Mouse (Mus musculus) neural tube, embryonic 12.5 days (tissue): ENCODE measurements around the gene Tas2r116. TPM values are rescaled to one million over a fixed set of nuclear protein-coding genes. Genes with fewer than 3 reads are reported as not detected.

Source experiments
- ATAC-seq: fragments of 200-750 bp; cut with Nextera tagmentation; 2 replicates; pipeline ENCODE4 v1.8.0; 2017; ENCODE audit warnings: low read depth, mild to moderate bottlenecking, moderate TSS enrichment, moderate library complexity; ENCODE audit not compliant: low FRiP score
- H3K27ac ChIP-seq: fragments of 300-500 bp; sonication (generic); 2 replicates; pipeline ENCODE4 v1.5.1; 2016
- H3K27me3 ChIP-seq: fragments of 300-500 bp; sonication (generic); replicated peaks from 2 replicates; pipeline ENCODE4 v1.6.1; 2016; ENCODE audit warnings: mild to moderate bottlenecking
- H3K36me3 ChIP-seq: fragments of 300-500 bp; sonication (generic); 2 replicates; pipeline ENCODE4 v1.6.1; 2016; ENCODE audit warnings: mild to moderate bottlenecking
- H3K4me1 ChIP-seq: fragments of 300-500 bp; sonication (generic); 2 replicates; pipeline ENCODE4 v1.6.1; 2016
- H3K4me2 ChIP-seq: fragments of 300-500 bp; sonication (generic); replicated peaks from 2 replicates; pipeline ENCODE4 v1.6.1; 2016; ENCODE audit warnings: mild to moderate bottlenecking
- H3K4me3 ChIP-seq: fragments of 300-500 bp; sonication (generic); 2 replicates; pipeline ENCODE4 v1.5.1; 2016
- H3K9ac ChIP-seq: fragments of 300-500 bp; sonication (generic); 2 replicates; pipeline ENCODE4 v1.6.1; 2016; ENCODE audit warnings: mild to moderate bottlenecking
- H3K9me3 ChIP-seq: fragments of 300-500 bp; sonication (generic); 2 replicates; pipeline ENCODE4 v1.6.1; 2016; ENCODE audit warnings: mild to moderate bottlenecking
- WGBS: fragments of 180-500 bp; shearing (Covaris S2); methylation state at CpG from one replicate; pipeline ENCODE4 v1.1.7; 2016; 5-methylcytosine and 5-hydroxymethylcytosine counted together
- polyA plus RNA-seq: library from polyadenylated mRNA; unstranded; fragments of >200 nt; fragmentation: Nextera tagmentation; extraction: Ambion mirVana; gene quantifications from 2 replicates; pipeline ENCODE4 v1.2.1, GENCODE M21; 2016

Gene Tas2r116
- not detected in 2 replicates for polyA plus RNA-seq

DNA sequence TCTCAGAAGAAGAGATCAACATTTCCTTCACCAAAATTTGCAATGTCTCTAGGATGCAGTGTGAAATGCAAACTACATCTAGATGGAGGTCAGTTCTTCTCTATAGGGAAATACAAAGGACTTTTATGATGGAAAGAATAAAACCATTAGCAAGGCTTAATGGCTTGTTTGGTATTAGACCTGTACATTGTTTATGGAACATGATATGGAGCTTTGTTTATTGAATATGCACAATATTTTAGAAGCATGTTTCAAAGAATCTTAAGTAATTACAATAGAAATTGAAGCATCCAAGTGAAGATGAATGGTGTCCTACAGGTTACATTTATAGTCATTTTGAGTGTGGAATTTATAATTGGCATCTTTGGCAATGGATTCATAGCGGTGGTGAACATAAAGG is at the start of gene Tas2r116:
Gene Tas2r116 (plus strand): TSS at position 301 of the 400 bp plus-strand sequence.
- no peaks in the 10 kb centered on the region for H3K36me3 ChIP-seq
- no peak within 1 kb of the TSS for H3K9ac ChIP-seq
- H3K27ac ChIP-seq, result no peak within 1 kb of the TSS
- no peaks in the 10 kb centered on the region for H3K27me3 ChIP-seq
- H3K4me1 ChIP-seq, result no peaks in the 10 kb centered on the region
- H3K4me2 ChIP-seq, result no peak within 1 kb of the TSS
- no peaks in the 10 kb centered on the region for H3K9me3 ChIP-seq
- WGBS, result 79% methylated on average over 1 of the region's 1 CpGs
- no peak for ATAC-seq
- no peak within 1 kb of the TSS for H3K4me3 ChIP-seq

DNA sequence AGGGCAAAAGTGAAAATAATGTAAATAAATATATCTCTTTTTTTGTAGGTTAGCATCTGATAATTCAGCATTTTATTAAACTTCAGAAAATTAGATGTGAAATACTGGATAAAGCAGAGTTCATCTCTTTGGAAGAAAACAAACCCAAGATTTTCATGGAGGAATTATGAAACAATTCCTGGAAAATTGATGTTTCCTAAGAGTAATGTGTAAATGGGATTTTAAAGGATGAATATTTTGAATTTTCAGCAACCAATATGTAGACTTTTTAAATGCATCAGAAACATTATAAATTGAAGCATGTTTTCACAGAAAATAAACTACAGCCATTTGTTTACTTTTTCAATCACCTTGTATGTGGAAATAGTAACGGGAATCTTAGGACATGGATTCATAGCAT is 8.4 kb upstream of the Tas2r116 start, which contains the start of gene Tas2r123:
Gene Tas2r123 (plus strand): TSS at position 301 of the 400 bp plus-strand sequence.
- ATAC-seq, result no peak
- WGBS, result 86% methylated on average over 1 of the region's 1 CpGs
- no peak within 1 kb of the TSS for H3K9ac ChIP-seq
- no peaks in the 10 kb centered on the region for H3K4me1 ChIP-seq
- H3K9me3 ChIP-seq, result no peaks in the 10 kb centered on the region
- no peaks in the 10 kb centered on the region for H3K36me3 ChIP-seq
- H3K27me3 ChIP-seq, result no peaks in the 10 kb centered on the region
- H3K4me3 ChIP-seq, result no peak within 1 kb of the TSS
- no peak within 1 kb of the TSS for H3K27ac ChIP-seq
- no peak within 1 kb of the TSS for H3K4me2 ChIP-seq

DNA sequence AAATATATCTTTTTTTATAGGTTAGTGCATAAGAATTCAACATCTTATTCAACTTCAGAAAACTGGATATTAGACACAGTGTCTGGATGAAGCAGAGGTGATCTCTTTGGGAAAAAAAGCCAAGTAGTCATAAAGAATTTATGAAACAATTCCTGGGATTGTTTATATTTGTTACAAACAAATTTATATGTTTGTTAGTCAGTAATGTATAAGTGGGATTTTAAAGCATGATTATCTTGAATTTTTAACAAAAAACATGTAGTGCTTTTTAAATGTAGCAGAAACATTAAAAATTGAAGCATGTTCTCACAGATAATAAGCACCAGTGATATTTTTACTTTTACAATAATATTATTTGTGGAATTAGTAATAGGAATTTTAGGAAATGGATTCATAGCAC is 12.5 kb downstream of the Tas2r116 start, which contains the start of gene Tas2r110:
Gene Tas2r110 (plus strand): TSS at position 301 of the 400 bp plus-strand sequence.
- no peak within 1 kb of the TSS for H3K4me3 ChIP-seq
- no peaks in the 10 kb centered on the region for H3K27me3 ChIP-seq
- ATAC-seq, result no peak
- H3K4me2 ChIP-seq, result no peak within 1 kb of the TSS
- H3K4me1 ChIP-seq, result no peaks in the 10 kb centered on the region
- no peak within 1 kb of the TSS for H3K9ac ChIP-seq
- no peak within 1 kb of the TSS for H3K27ac ChIP-seq
- H3K36me3 ChIP-seq, result no peaks in the 10 kb centered on the region
- H3K9me3 ChIP-seq, result no peaks in the 10 kb centered on the region

DNA sequence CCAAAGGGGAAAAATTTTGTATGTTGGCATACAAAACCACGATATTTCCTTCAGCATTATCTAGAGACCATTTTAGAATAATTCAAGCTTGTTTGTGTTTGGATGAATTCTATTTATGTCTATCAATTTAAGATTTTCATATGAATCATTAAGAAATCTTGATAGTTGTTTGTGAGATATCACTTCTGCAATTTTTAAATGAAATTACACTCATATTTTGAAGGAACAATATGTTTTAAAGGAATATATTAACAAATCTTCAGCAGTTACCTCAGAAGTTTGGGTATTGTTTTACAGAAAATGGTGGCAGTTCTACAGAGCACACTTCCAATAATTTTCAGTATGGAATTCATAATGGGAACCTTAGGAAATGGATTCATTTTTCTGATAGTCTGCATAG is 37.5 kb downstream of the Tas2r116 start, which contains the start of gene Tas2r113:
Gene Tas2r113 (plus strand): TSS at position 301 of the 400 bp plus-strand sequence.
- no peak within 1 kb of the TSS for H3K4me2 ChIP-seq
- H3K36me3 ChIP-seq, result no peaks in the 10 kb centered on the region
- no peak within 1 kb of the TSS for H3K27ac ChIP-seq
- H3K9me3 ChIP-seq, result no peaks in the 10 kb centered on the region
- no peak within 1 kb of the TSS for H3K4me3 ChIP-seq
- no peaks in the 10 kb centered on the region for H3K4me1 ChIP-seq
- no peaks in the 10 kb centered on the region for H3K27me3 ChIP-seq
- WGBS, result 68% methylated on average over 1 of the region's 1 CpGs
- no peak within 1 kb of the TSS for H3K9ac ChIP-seq
- no peak for ATAC-seq

Other genes with a start within 250 kb of the Tas2r116 start
- not detected in 2 replicates for gene A630073D07Rik, start 203.9 kb upstream of the Tas2r116 start, polyA plus RNA-seq
- gene Tas2r120, start 198.5 kb upstream of the Tas2r116 start, polyA plus RNA-seq, result not detected in 2 replicates
- not detected in 2 replicates for gene Tas2r121, start 154.4 kb upstream of the Tas2r116 start, polyA plus RNA-seq
- not detected in 2 replicates for gene Tas2r122, start 143.5 kb upstream of the Tas2r116 start, polyA plus RNA-seq
- not detected in 2 replicates for gene Tas2r115, start 117.4 kb upstream of the Tas2r116 start, polyA plus RNA-seq
- gene Tas2r124, start 100.7 kb upstream of the Tas2r116 start, polyA plus RNA-seq, result not detected in 2 replicates
- gene Tas2r102, start 93.3 kb upstream of the Tas2r116 start, polyA plus RNA-seq, result not detected in 2 replicates
- not detected in 2 replicates for gene Tas2r136, start 77.3 kb upstream of the Tas2r116 start, polyA plus RNA-seq
- gene Tas2r117, start 52.6 kb upstream of the Tas2r116 start, polyA plus RNA-seq, result not detected in 2 replicates
- not detected in 2 replicates for gene Tas2r123, start 8.3 kb upstream of the Tas2r116 start, polyA plus RNA-seq
- gene Tas2r110, start 12.6 kb downstream of the Tas2r116 start, polyA plus RNA-seq, result not detected in 2 replicates
- gene Tas2r113, start 37.6 kb downstream of the Tas2r116 start, polyA plus RNA-seq, result not detected in 2 replicates
- gene Tas2r125, start 54.2 kb downstream of the Tas2r116 start, polyA plus RNA-seq, result 0.22 and 0.43 TPM in 2 replicates
- not detected in 2 replicates for gene Tas2r129, start 95.7 kb downstream of the Tas2r116 start, polyA plus RNA-seq
- gene Tas2r131, start 102.5 kb downstream of the Tas2r116 start, polyA plus RNA-seq, result not detected in 2 replicates
- gene Tas2r109, start 125.5 kb downstream of the Tas2r116 start, polyA plus RNA-seq, result not detected in 2 replicates
- not detected in 2 replicates for gene Tas2r103, start 181.7 kb downstream of the Tas2r116 start, polyA plus RNA-seq
- gene Tas2r140, start 200.4 kb downstream of the Tas2r116 start, polyA plus RNA-seq, result not detected in 2 replicates
- gene Smim10l1, start 249.5 kb downstream of the Tas2r116 start, polyA plus RNA-seq, result 94.4 and 102 TPM in 2 replicates